Mouse (Mus musculus) hindbrain, postnatal 0 days (tissue): ENCODE measurements around the gene Insc. TPM values are rescaled to one million over a fixed set of nuclear protein-coding genes. Genes with fewer than 3 reads are reported as not detected.

Source experiments
- ATAC-seq: fragments of 200-750 bp; cut with Nextera tagmentation; 2 replicates; pipeline ENCODE4 v1.8.0; 2017; ENCODE audit warnings: mild to moderate bottlenecking, moderate TSS enrichment, moderate library complexity
- DNase-seq: peaks from one replicate; pipeline ENCODE4 v3.0.0-alpha.2; 2015; ENCODE audit warnings: low spot score
- H3K27ac ChIP-seq: fragments of 300-500 bp; sonication (generic); 2 replicates; pipeline ENCODE4 v1.5.1; 2014; ENCODE audit warnings: mild to moderate bottlenecking
- H3K27me3 ChIP-seq: fragments of 300-500 bp; sonication (generic); 2 replicates; pipeline ENCODE4 v1.6.1; 2014; ENCODE audit warnings: low read length, mixed read lengths; ENCODE audit not compliant: insufficient read depth
- H3K36me3 ChIP-seq: fragments of 300-500 bp; sonication (generic); 2 replicates; pipeline ENCODE4 v1.6.1; 2014; ENCODE audit warnings: low read length, mixed read lengths; ENCODE audit not compliant: insufficient read depth
- H3K4me1 ChIP-seq: fragments of 300-500 bp; sonication (generic); 2 replicates; pipeline ENCODE4 v1.6.1; 2014; ENCODE audit warnings: antibody characterized with exemption, low read length, mixed read lengths; ENCODE audit not compliant: insufficient read depth
- H3K4me2 ChIP-seq: fragments of 300-500 bp; sonication (generic); 2 replicates; pipeline ENCODE4 v1.6.1; 2014; ENCODE audit warnings: low read depth, mild to moderate bottlenecking, low read length, moderate library complexity, mixed read lengths
- H3K4me3 ChIP-seq: fragments of 300-500 bp; sonication (generic); 2 replicates; pipeline ENCODE4 v1.5.1; 2014; ENCODE audit warnings: low read length
- H3K9ac ChIP-seq: fragments of 300-500 bp; sonication (generic); replicated peaks from 2 replicates; pipeline ENCODE4 v1.6.1; 2014; ENCODE audit warnings: mild to moderate bottlenecking, low read length, moderate library complexity, mixed read lengths
- H3K9me3 ChIP-seq: fragments of 300-500 bp; sonication (generic); 2 replicates; pipeline ENCODE4 v1.6.1; 2016; ENCODE audit warnings: low read length, mixed read lengths
- CTCF ChIP-seq: IDR thresholded peaks from 2 replicates; pipeline ENCODE4 v1.5.1; 2016; ENCODE audit warnings: antibody characterized with exemption, control low read depth, low read depth
- WGBS: fragments of 180-500 bp; shearing (Covaris S2); extraction: QIAGEN DNeasy Blood & Tissue Kit; methylation state at CpG from one replicate; pipeline ENCODE4 v1.1.7; 2014; 5-methylcytosine and 5-hydroxymethylcytosine counted together
- polyA plus RNA-seq: library from polyadenylated mRNA; unstranded; fragments of >200 nt; fragmentation: Nextera tagmentation; extraction: Ambion mirVana; gene quantifications from 2 replicates; pipeline ENCODE4 v1.2.1, GENCODE M21; 2015
- total RNA-seq: library from RNA; depleted of rRNA; stranded (reverse); fragments of >200 nt; gene quantifications from 2 replicates; pipeline ENCODE4 v1.2.3, GENCODE M21; 2014

Insc gene
- total and polyA plus RNA-seq, 2 experiments from 2014 or later = 5.2 to 9.7 TPM

DNA sequence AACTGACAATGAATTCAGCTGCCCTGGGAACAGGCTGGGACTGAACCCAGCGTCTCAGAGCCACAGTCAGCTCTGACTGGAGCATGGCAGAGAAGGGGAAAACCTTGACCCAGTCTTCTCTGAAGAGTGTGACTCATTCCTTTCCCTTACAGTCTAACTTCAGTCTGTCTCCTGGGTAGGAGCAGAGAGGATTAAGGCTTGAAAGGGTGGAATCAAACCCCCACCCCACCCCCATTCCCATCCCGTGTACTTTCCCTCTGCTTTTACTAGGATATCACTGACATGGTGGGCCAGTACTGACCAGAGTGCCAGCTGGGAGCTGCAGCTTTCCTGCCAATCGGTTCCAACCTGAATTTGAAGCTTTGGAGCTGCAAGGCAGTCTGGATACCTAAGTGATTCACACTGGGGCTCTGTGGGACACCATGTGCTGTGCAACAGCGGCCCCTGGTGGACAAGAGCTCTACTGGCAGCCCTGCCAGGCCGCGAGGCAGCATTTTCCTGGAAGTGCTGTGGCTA lies 73.9 kb downstream of the Insc start:
- Histone ChIP-seq H3K4me2 (no peak overlapping the region), H3K4me3 (no peak overlapping the region), H3K9me3 (no peaks in the 10 kb centered on the region), H3K27me3 (peaks cover 4% of the 10 kb centered on the region; the same call in 1 of the 2 replicates), H3K27ac (no peak overlapping the region), H3K4me1 (no peaks in the 10 kb centered on the region), H3K9ac (no peak overlapping the region), H3K36me3 (no peaks in the 10 kb centered on the region)
- 9% methylated on average over 6 of the region's 6 CpGs for WGBS
- peak; percentile 99 for TF ChIP-seq CTCF
- ATAC-seq (peak; percentile 94), DNase-seq (peak; percentile 94)

DNA sequence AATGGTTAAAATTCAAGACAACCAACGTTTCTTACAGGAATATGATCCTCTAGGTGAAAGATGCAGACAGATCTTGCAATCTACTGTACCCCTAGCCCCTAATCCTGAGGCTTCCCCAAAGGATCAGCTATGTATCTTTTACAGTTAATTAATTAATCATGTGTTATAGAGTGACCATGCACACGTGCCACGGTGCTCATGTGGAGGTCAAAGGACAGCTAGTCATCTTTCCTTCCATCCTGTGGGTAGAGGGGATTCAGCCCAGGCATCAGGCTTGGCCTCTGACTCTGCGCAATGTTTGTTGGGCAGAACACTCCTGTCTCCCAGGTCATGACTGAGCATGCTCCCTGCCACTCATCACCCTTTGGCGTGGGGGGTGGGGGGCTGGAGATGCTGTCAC lies 74.4 kb downstream of the Insc start:
- Histone ChIP-seq H3K9me3 (no peaks in the 10 kb centered on the region), H3K36me3 (no peaks in the 10 kb centered on the region), H3K27me3 (peaks cover 4% of the 10 kb centered on the region; the same call in 1 of the 2 replicates), H3K4me2 (no peak overlapping the region), H3K9ac (0 out of 2 replicates have a peak overlapping the region, but pooled peaks have one; percentile 17), H3K27ac (no peak overlapping the region), H3K4me1 (no peaks in the 10 kb centered on the region), H3K4me3 (no peak overlapping the region)
- ATAC-seq (peak; percentile 60), DNase-seq (no peak)
- WGBS = 32% methylated on average over 5 of the region's 5 CpGs
- no peak for TF ChIP-seq CTCF

DNA sequence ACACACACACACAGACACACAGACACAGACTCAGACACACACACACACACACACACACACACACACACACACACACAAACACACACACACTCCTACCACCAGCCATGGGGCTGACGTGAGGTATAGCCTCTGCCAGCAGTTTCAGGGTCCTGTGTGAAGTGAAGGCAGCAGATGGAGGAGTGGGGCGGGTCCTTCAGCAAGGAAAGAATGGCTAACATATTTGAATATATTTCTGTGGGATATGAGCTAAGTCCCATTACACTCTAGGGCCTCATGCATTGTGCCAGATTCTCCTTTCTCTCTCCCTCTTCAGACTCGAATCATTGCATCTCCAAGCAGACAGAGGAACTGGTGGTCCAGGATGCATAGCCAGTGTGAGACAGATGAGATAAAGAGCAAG lies 74.9 kb downstream of the Insc start:
- Histone ChIP-seq H3K4me2 (no peak overlapping the region), H3K9me3 (no peaks in the 10 kb centered on the region), H3K9ac (no peak overlapping the region), H3K27me3 (peaks cover 4% of the 10 kb centered on the region; the same call in 1 of the 2 replicates), H3K27ac (no peak overlapping the region), H3K4me1 (no peaks in the 10 kb centered on the region), H3K36me3 (no peaks in the 10 kb centered on the region), H3K4me3 (no peak overlapping the region)
- WGBS = 71% methylated on average over 3 of the region's 3 CpGs
- TF ChIP-seq CTCF = no peak
- ATAC-seq (no peak), DNase-seq (no peak)

DNA sequence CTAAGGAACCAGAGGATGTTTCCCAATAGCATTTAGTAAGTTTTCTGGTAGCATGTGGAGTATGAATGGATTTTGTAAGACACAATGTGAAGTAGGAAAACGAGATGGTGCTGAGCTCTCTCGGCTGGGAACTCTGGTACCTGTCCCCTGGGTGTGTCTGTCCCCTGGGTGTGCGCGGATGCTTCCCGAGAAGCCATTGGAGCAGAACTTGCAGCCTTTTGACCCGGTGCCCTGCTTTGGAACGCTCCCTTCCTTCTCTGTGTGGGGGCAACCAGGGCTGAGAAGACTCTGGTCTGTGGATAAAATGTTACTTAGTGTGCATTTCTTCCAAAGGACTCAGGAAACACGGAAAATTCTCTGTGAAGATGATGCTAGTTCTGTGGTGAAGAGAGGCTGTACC lies 75.3 kb downstream of the Insc start:
- Histone ChIP-seq H3K9ac (no peak overlapping the region), H3K27me3 (peaks cover 4% of the 10 kb centered on the region; the same call in 1 of the 2 replicates), H3K4me3 (no peak overlapping the region), H3K9me3 (no peaks in the 10 kb centered on the region), H3K36me3 (no peaks in the 10 kb centered on the region), H3K4me2 (no peak overlapping the region), H3K27ac (no peak overlapping the region), H3K4me1 (no peaks in the 10 kb centered on the region)
- DNase-seq (no peak), ATAC-seq (no peak)
- WGBS = 73% methylated on average over 8 of the region's 8 CpGs
- no peak for TF ChIP-seq CTCF

DNA sequence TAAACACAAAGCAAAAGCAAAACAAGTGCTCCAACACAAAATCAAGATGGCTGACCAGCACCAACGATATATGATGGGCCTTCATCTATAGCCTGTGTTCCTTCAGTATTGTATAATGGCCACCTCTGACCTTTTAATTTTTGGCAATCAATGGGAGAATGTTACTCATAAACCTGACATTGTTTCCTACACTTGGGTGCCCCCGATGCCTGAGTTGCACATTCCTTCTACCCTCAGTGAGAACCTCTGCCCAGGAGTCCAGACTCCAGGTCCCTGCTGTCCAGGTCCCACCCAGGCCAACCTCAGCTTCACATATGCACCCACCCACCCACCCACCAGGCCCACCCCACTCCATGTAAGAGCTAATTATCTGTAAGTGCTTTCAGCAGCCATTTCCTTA lies 79.2 kb downstream of the Insc start:
- H3K27me3 ChIP-seq = no peaks in the 10 kb centered on the region
- H3K4me1 ChIP-seq = no peaks in the 10 kb centered on the region
- H3K4me3 ChIP-seq = no peak overlapping the region
- TF ChIP-seq CTCF = no peak
- no peak for ATAC-seq
- no peak for DNase-seq
- no peak overlapping the region for H3K9ac ChIP-seq
- H3K36me3 ChIP-seq = no peaks in the 10 kb centered on the region
- no peaks in the 10 kb centered on the region for H3K9me3 ChIP-seq
- WGBS = 94% methylated on average over 2 of the region's 2 CpGs
- H3K27ac ChIP-seq = no peak overlapping the region
- H3K4me2 ChIP-seq = no peak overlapping the region

DNA sequence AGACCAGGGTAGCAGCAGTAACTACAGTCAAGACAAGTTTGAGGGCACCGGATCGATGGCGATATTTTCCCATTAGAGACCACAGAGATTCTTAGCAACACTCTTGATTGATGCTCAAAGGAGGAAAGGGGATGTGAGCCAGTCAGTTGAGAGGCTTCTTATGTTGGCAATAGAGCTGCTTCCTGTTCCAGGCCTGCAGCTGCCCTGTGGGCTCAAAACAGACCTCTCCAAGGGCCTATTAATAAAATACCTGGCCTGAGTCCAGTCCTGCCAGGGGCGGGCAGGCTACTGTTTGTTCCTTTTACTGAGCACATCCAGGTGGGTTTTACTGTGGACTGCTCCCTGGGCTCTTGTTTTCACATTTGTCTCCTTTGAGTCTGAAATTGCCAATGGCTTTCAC lies 83.9 kb downstream of the Insc start:
- no peaks in the 10 kb centered on the region for H3K27me3 ChIP-seq
- H3K4me3 ChIP-seq = no peak overlapping the region
- no peak overlapping the region for H3K9ac ChIP-seq
- no peaks in the 10 kb centered on the region for H3K4me1 ChIP-seq
- no peak overlapping the region for H3K27ac ChIP-seq
- 68% methylated on average over 4 of the region's 4 CpGs for whole genome bisulfite sequencing
- no peak for ATAC-seq
- no peak overlapping the region for H3K4me2 ChIP-seq
- TF ChIP-seq CTCF = no peak
- H3K9me3 ChIP-seq = no peaks in the 10 kb centered on the region
- DNase-seq = peak; percentile 10
- no peaks in the 10 kb centered on the region for H3K36me3 ChIP-seq

DNA sequence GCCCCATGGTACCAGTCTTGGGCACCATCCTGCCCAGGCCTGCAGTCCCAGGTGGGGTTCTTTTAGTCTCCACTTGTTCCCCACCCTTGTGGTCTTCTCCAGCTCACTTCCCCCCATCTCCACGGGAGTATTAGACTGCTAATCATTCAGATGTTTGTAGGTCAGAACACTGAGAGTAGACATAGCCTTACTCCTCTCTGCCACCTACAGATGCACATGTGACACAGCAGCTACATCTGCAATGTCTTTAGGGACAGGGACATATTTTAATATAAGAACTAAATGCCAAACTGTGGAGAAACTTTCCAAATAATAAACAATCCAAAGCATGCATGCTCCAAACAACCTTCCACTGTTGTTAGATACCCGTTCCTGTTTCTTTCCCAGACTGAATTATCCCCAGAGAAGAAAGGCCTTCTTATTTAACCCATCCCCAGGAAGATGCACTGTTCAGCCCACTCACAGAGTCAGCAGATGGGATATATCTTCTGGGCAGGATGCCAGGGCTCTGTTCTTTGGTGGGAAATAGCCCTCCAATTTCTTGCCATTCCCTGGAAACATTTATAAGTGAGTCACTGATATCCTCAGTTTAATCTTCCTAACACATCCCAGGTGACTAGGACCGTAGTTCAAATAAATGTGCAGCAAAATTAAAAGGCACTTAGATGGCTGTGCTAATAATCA lies 88.9 kb downstream of the Insc start:
- Histone ChIP-seq H3K4me2 (no peak overlapping the region), H3K27ac (no peak overlapping the region), H3K9me3 (no peaks in the 10 kb centered on the region), H3K36me3 (no peaks in the 10 kb centered on the region), H3K9ac (no peak overlapping the region), H3K27me3 (no peaks in the 10 kb centered on the region), H3K4me1 (no peaks in the 10 kb centered on the region), H3K4me3 (no peak overlapping the region)
- peak; percentile 54 for DNase-seq
- peak; percentile 51 for TF ChIP-seq CTCF
- 0 out of 2 replicates have a peak, but pooled peaks have one; percentile 67 for ATAC-seq
- WGBS = 32% methylated on average over 3 of the region's 3 CpGs
